Mouse (Mus musculus) limb, embryonic 13.5 days (tissue): ENCODE data around the gene Stom. TPM values are rescaled to one million over a fixed set of nuclear protein-coding genes. Genes with fewer than 3 reads are reported as not detected.

Experiments used
- ATAC-seq: fragments of 200-750 bp; cut with Nextera tagmentation; 2 replicates; pipeline ENCODE4 v1.8.0; 2017; ENCODE audit warnings: low read depth, moderate number of reproducible peaks, moderate TSS enrichment; ENCODE audit not compliant: low FRiP score
- H3K27ac ChIP-seq: fragments of 300-500 bp; sonication (generic); 2 replicates; pipeline ENCODE4 v1.5.1; 2015; ENCODE audit warnings: inconsistent platforms, mild to moderate bottlenecking, moderate library complexity
- H3K27me3 ChIP-seq: fragments of 300-500 bp; sonication (generic); 2 replicates; pipeline ENCODE4 v1.6.1; 2015; ENCODE audit warnings: mild to moderate bottlenecking, inconsistent platforms
- H3K36me3 ChIP-seq: fragments of 300-500 bp; sonication (generic); 2 replicates; pipeline ENCODE4 v1.6.1; 2015; ENCODE audit warnings: inconsistent platforms, mild to moderate bottlenecking, moderate library complexity
- H3K4me1 ChIP-seq: fragments of 300-500 bp; sonication (generic); 2 replicates; pipeline ENCODE4 v1.6.1; 2015; ENCODE audit warnings: inconsistent platforms
- H3K4me2 ChIP-seq: fragments of 300-500 bp; sonication (generic); replicated peaks from 2 replicates; pipeline ENCODE4 v1.6.1; 2015; ENCODE audit warnings: inconsistent platforms, mild to moderate bottlenecking, moderate library complexity
- H3K4me3 ChIP-seq: fragments of 300-500 bp; sonication (generic); 2 replicates; pipeline ENCODE4 v1.5.1; 2015; ENCODE audit warnings: moderate library complexity, mild to moderate bottlenecking, inconsistent platforms
- H3K9ac ChIP-seq: fragments of 300-500 bp; sonication (generic); 2 replicates; pipeline ENCODE4 v1.6.1; 2015; ENCODE audit warnings: mild to moderate bottlenecking, inconsistent platforms
- H3K9me3 ChIP-seq: fragments of 300-500 bp; sonication (generic); 2 replicates; pipeline ENCODE4 v1.6.1; 2016; ENCODE audit warnings: inconsistent platforms
- WGBS: fragments of 180-500 bp; shearing (Covaris S2); methylation state at CpG from one replicate; pipeline ENCODE4 v1.1.7; 2015; 5-methylcytosine and 5-hydroxymethylcytosine counted together
- polyA plus RNA-seq: library from polyadenylated mRNA; unstranded; fragments of >200 nt; fragmentation: Nextera tagmentation; extraction: Ambion mirVana; gene quantifications from 2 replicates; pipeline ENCODE4 v1.2.1, GENCODE M21; 2015

Gene Stom
- polyA plus RNA-seq, 1 experiment from 2014 or later, result 18.1 TPM

DNA sequence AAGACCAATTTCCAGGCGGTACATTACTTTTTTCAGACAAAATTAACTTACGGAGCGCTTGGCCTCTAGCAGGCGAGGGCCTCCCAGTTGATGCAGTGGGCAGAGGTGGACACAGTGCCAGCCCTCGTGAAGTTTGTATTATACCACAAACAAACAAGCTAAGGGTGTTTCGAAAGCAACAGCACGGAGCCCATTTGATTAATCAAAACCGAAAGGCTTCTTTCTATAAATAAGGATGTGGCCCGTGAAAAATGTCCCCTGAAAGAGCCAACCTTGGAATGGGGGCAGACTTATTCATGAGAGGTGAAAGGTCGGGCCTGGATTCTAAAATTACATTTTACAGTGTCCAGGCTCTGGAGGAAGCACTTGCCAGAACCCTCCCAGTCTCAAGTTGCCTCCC, 643 bp upstream of the Stom start:
- H3K27ac ChIP-seq, result peak overlapping the region; percentile 58
- H3K9ac ChIP-seq, result peak overlapping the region; percentile 81
- 44% methylated on average over 10 of the region's 10 CpGs for WGBS
- peaks cover 18% of the 10 kb centered on the region for H3K4me1 ChIP-seq
- H3K9me3 ChIP-seq, result no peaks in the 10 kb centered on the region
- ATAC-seq, result no peak
- no peaks in the 10 kb centered on the region for H3K36me3 ChIP-seq
- H3K4me2 ChIP-seq, result peak overlapping the region; percentile 100
- peak overlapping the region; percentile 73 for H3K4me3 ChIP-seq
- peaks cover 18% of the 10 kb centered on the region; the same call in 1 of the 2 replicates for H3K27me3 ChIP-seq

DNA sequence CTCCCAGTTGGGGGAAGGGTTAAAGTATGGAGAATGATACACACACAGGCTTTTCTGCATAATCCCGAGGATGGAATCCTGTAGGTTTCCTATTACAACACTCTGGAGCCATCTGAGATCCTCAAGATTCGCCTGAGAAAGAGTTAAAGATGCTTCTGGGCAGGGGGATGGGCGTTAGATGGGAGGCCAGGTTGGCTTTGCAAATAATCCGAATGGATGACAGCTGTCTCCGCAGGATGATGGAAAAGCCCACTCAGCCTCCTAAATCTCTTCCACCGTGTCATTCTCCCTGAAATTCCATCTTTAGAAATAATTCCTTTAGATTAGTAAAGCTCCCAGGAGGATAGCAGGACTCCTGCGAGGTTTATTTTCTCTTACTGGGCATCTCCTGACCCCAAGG, 1.2 kb downstream of the Stom start:
- Histone ChIP-seq H3K36me3 (no peaks in the 10 kb centered on the region), H3K4me2 (peak overlapping the region; percentile 100), H3K27ac (no peak overlapping the region), H3K9ac (peak overlapping the region; percentile 81; the same call in 1 of the 2 replicates), H3K9me3 (no peaks in the 10 kb centered on the region), H3K4me1 (peaks cover 18% of the 10 kb centered on the region), H3K4me3 (peak overlapping the region; percentile 73), H3K27me3 (peaks cover 18% of the 10 kb centered on the region; the same call in 1 of the 2 replicates)
- no peak for ATAC-seq
- WGBS, result 7% methylated on average over 7 of the region's 7 CpGs

DNA sequence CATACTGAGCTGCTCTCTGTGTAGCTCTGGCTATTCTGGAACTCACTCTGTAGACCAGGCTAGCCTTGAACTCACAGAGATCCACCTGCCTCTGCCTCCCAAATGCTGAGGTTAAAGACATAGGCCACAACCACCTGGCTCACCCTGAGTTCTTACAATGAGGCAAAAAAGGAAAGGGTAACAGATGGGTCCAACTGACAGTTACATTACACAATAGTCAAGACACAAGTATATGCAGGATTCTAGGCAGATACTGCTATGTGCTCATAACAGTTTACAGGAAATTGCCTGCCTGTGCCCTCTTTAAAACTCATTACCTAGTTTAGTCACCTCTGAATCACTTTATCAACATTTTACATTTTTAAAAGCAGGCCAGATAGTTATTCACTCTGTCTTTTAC, 3.1 kb downstream of the Stom start:
- H3K4me3 ChIP-seq, result no peak overlapping the region

DNA sequence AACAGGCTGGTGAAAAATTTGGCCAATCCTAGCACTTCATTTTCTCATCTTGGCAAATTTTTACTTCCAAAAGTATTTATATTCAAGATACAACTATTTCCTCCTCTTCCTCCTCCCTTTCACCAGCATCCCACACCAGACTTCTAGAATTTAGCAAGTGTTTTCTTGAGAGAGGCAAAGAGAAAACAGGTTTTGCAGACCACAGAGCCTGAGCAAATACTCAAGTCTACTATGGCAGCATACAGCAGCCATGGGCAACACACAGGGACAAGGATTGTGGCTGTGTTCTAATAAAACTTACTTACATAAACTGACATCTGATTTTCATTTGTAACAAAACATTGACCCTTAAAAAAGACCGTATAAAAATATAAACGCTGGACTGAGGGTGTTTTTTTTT, 5.6 kb downstream of the Stom start:
- Histone ChIP-seq H3K4me3 (no peak overlapping the region), H3K4me1 (peaks cover 12% of the 10 kb centered on the region), H3K4me2 (no peak overlapping the region), H3K9ac (no peak overlapping the region), H3K9me3 (no peaks in the 10 kb centered on the region), H3K27ac (no peak overlapping the region), H3K27me3 (peaks cover 18% of the 10 kb centered on the region; the same call in 1 of the 2 replicates), H3K36me3 (no peaks in the 10 kb centered on the region)
- ATAC-seq, result no peak
- WGBS, result 26% methylated on average over 2 of the region's 2 CpGs

More for the DNA sequence above, 3.1 kb downstream of the Stom start:
- no peaks in the 10 kb centered on the region for H3K9me3 ChIP-seq
- H3K27me3 ChIP-seq, result peaks cover 18% of the 10 kb centered on the region; the same call in 1 of the 2 replicates
- no peak overlapping the region for H3K9ac ChIP-seq
- H3K4me2 ChIP-seq, result no peak overlapping the region
- no peaks in the 10 kb centered on the region for H3K36me3 ChIP-seq
- no peak overlapping the region for H3K27ac ChIP-seq
- no peak for ATAC-seq
- H3K4me1 ChIP-seq, result peaks cover 18% of the 10 kb centered on the region

DNA sequence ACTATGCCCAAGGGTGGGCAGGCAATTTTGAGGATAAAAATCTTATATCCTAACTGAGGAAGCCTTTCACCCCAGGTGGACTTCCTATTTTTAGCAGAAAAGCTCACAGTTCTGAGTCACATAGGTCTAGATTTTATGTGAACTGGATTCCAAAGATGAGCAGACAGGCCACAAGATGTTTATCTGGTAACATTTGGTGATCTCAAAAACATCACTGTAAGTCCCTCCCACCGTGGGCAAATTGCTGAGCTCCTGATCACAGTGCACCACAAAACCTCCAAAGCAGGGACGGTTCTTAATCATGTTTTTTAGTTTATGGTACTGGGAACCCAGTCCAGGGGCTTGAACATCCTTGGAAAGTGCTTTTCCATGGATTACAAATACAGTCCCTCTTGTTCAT, 7.7 kb downstream of the Stom start:
- 79% methylated on average over 2 of the region's 2 CpGs for WGBS
- Histone ChIP-seq H3K9ac (no peak overlapping the region), H3K36me3 (no peaks in the 10 kb centered on the region), H3K27ac (no peak overlapping the region), H3K4me3 (no peak overlapping the region), H3K4me1 (peaks cover 2% of the 10 kb centered on the region; the same call in 1 of the 2 replicates), H3K4me2 (no peak overlapping the region), H3K9me3 (no peaks in the 10 kb centered on the region), H3K27me3 (no peaks in the 10 kb centered on the region)
- ATAC-seq, result no peak

DNA sequence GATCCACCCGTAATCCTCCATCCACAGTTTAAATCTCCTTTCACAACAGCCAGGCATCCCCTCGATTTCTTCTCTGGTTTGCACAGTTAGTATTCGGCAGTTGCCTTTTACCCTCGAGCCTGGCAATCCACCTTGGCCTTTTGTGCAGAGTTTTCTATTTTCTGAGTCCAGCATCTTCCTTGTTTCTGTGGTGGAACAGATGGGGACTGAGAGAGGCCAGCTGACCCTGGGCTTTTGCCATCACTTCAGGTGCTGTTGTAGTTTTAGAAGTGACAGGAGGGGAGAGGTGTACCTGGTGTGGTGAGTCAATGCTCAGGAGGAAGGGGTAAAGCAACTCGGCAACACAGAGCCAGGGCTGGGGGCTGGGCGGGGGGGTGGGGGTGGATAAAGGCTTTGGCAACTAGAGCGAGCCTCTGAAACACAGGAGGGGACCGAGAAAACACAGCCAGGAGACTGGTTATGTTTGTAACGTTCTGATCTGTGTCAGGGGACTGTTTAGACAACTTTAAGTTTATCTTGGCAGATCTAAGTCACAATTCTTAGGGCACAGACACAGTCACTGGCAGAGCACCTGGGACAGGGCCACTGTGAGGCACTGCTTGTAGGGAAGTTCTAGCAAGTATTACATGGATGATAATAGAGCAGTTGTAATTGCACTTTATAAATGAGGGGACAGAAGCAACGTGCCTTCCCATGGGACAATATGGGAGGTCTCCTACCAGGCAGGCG, 8.5 kb downstream of the Stom start:
- no peaks in the 10 kb centered on the region for H3K9me3 ChIP-seq
- 44% methylated on average over 11 of the region's 11 CpGs for WGBS
- no peaks in the 10 kb centered on the region for H3K27me3 ChIP-seq
- H3K27ac ChIP-seq, result no peak overlapping the region
- no peak overlapping the region for H3K9ac ChIP-seq
- H3K4me3 ChIP-seq, result no peak overlapping the region
- H3K4me2 ChIP-seq, result no peak overlapping the region
- H3K4me1 ChIP-seq, result peaks cover 2% of the 10 kb centered on the region; the same call in 1 of the 2 replicates
- H3K36me3 ChIP-seq, result no peaks in the 10 kb centered on the region
- ATAC-seq, result no peak

DNA sequence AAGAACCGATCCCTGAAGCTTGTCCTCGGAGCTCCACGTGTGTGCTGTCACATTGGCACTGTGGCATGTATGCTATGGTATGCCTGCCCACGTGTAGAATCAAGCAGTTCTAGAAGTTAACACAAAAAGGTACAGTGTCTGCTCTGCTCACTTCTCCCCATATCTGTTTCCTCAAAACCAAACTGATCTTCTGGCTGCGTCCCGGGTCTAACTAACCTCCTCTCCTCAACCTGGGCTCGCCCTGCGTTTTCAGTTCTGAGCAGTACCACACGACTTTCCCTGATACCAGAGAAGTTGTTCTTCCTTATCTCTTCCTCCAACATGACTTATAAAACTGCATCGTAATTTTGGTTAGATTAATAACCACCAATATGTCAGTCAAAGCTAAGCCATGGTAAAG, 9.2 kb downstream of the Stom start:
- Histone ChIP-seq H3K4me1 (peaks cover 5% of the 10 kb centered on the region), H3K4me2 (no peak overlapping the region), H3K36me3 (no peaks in the 10 kb centered on the region), H3K9me3 (no peaks in the 10 kb centered on the region), H3K27me3 (no peaks in the 10 kb centered on the region), H3K27ac (no peak overlapping the region), H3K4me3 (no peak overlapping the region), H3K9ac (no peak overlapping the region)
- 68% methylated on average over 10 of the region's 10 CpGs for WGBS
- no peak for ATAC-seq

DNA sequence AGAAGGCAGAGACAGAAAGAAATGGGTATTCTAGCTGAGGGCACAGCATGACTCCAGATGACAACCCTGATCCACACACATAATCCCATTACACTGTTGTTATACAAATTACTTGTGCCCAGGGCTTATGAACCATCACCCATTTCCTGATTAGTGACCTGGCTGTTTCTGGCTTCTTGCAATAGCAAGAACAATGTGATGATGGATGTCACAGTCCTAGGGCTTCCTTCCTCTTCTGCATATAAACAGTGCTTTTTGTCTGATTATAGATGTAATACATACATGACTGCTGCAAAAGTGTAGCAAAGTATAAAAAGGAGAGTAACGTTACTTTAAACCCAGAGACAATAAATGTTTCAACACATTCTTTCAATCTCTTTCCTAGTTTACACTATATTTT, 9.8 kb downstream of the Stom start:
- no peak overlapping the region for H3K4me3 ChIP-seq
- peaks cover 11% of the 10 kb centered on the region for H3K4me1 ChIP-seq
- H3K27ac ChIP-seq, result no peak overlapping the region
- no peaks in the 10 kb centered on the region for H3K9me3 ChIP-seq
- H3K36me3 ChIP-seq, result no peaks in the 10 kb centered on the region
- no peak for ATAC-seq
- no peak overlapping the region for H3K9ac ChIP-seq
- no peaks in the 10 kb centered on the region for H3K27me3 ChIP-seq
- WGBS, result 47% methylated on average over 1 of the region's 1 CpGs
- no peak overlapping the region for H3K4me2 ChIP-seq

DNA sequence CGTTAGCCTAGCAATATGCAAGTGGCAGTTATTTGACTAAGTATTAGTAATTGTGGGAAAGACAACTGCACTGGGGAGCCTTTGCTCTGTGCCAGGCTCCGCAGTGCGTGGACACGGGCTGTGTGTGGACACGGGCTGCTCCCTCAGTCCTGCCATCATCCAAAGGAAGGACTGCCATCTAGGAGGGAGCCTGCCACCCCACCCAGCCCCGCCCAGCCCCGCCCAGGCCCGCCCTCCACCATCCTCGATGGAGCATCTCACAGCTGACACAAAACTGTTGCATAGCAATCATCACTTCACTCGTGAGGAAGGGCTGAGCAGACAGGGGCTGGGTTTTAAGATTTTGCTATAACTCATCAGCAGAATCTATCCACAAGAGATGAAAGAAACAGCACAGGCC, 10.8 kb downstream of the Stom start:
- H3K36me3 ChIP-seq, result no peaks in the 10 kb centered on the region
- ATAC-seq, result no peak
- no peak overlapping the region for H3K27ac ChIP-seq
- H3K9ac ChIP-seq, result no peak overlapping the region
- H3K4me3 ChIP-seq, result no peak overlapping the region
- no peaks in the 10 kb centered on the region for H3K9me3 ChIP-seq
- no peaks in the 10 kb centered on the region for H3K27me3 ChIP-seq
- no peak overlapping the region for H3K4me2 ChIP-seq
- WGBS, result 66% methylated on average over 10 of the region's 10 CpGs
- H3K4me1 ChIP-seq, result peaks cover 11% of the 10 kb centered on the region

DNA sequence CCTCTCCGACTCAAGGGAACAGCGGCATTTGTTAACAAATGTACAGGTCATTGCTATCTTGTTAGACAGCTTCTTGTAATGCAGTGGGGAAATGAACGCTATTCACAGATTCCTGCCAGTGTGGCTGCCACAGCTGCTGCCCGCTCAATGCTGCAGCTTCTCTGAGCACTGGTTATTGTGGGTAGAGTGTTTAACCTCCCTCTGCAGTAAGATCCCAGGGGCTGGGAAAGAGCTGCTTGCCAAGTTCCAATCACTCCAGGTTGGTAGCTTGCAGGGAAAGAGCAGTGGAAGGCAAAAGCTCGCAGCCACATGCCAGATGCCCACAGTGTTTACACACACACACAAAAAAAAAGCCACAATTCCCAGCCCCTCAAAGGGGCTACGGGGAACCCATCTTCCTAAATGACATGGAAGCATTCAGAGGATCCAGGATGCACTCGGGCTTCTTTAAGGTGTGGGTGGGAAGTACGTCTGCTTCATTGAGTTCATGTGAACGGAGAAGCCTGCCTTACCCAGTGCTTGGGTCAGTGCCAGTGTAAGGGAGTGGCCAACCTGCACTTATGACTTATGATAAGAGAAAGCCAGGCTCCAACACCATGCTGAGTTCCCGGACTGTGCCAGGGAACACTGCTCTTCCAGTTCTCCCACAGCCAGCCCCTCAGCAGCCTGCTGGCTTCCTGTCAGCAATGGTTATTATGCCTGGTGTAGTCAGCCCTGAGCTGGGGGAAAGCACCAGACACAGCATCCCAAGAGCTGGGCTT, 14.2 kb downstream of the Stom start:
- H3K4me3 ChIP-seq, result no peak overlapping the region
- H3K27ac ChIP-seq, result no peak overlapping the region
- no peak overlapping the region for H3K4me2 ChIP-seq
- H3K36me3 ChIP-seq, result no peaks in the 10 kb centered on the region
- 72% methylated on average over 10 of the region's 10 CpGs for WGBS
- no peak overlapping the region for H3K9ac ChIP-seq
- peaks cover 9% of the 10 kb centered on the region; the same call in 1 of the 2 replicates for H3K4me1 ChIP-seq
- no peak for ATAC-seq
- no peaks in the 10 kb centered on the region for H3K27me3 ChIP-seq
- no peaks in the 10 kb centered on the region for H3K9me3 ChIP-seq

DNA sequence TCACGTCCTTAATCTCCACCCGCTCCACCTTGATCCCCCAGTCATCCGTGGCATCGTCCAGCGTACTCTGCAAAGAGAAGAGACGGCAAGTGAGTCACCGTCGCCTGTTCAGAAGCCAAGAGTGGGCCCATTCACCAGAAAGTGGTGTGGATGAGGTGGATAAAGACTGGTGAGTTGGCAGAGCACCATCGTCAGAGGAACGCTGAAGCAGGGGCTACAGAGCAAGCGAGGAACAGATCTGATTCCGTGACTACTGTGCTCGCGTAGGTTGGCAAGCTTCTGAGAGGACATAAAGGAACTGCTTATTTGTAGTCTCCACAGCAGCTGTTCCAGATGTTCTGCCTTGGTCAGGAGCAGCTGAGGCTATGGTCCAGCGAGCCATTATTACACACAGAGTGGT, 16.4 kb downstream of the Stom start:
- H3K27ac ChIP-seq, result no peak overlapping the region
- no peak overlapping the region for H3K4me3 ChIP-seq
- 80% methylated on average over 15 of the region's 15 CpGs for WGBS
- no peaks in the 10 kb centered on the region for H3K36me3 ChIP-seq
- H3K9me3 ChIP-seq, result no peaks in the 10 kb centered on the region
- no peak overlapping the region for H3K9ac ChIP-seq
- peaks cover 9% of the 10 kb centered on the region; the same call in 1 of the 2 replicates for H3K4me1 ChIP-seq
- no peaks in the 10 kb centered on the region for H3K27me3 ChIP-seq
- ATAC-seq, result no peak
- no peak overlapping the region for H3K4me2 ChIP-seq

DNA sequence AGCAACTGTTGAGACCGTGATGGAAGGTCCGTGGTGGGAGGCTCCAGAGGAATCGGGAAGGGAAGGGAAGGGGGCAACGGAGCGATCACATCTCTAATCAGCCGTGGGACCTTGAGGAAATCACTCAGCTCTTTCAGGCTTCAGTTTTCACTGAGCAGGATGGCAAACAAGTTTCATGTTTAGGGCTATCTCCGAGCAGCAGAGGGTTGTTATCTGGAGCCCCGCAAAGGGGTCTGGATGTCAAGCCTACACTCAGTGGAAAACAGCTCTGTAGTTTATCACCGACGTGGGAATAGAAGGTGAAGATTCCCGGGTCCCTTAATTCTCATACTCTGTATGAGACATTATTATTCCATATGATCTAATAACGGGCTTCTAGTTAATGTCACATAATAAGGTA, 18.4 kb downstream of the Stom start:
- H3K4me3 ChIP-seq, result no peak overlapping the region
- H3K4me2 ChIP-seq, result no peak overlapping the region
- H3K36me3 ChIP-seq, result no peaks in the 10 kb centered on the region
- no peaks in the 10 kb centered on the region for H3K9me3 ChIP-seq
- no peaks in the 10 kb centered on the region for H3K27me3 ChIP-seq
- no peak for ATAC-seq
- no peak overlapping the region for H3K9ac ChIP-seq
- WGBS, result 83% methylated on average over 12 of the region's 12 CpGs
- no peak overlapping the region for H3K27ac ChIP-seq
- peaks cover 9% of the 10 kb centered on the region for H3K4me1 ChIP-seq
